ENCODE assay signal across 30 mouse cellular contexts in the genomic region with DNA sequence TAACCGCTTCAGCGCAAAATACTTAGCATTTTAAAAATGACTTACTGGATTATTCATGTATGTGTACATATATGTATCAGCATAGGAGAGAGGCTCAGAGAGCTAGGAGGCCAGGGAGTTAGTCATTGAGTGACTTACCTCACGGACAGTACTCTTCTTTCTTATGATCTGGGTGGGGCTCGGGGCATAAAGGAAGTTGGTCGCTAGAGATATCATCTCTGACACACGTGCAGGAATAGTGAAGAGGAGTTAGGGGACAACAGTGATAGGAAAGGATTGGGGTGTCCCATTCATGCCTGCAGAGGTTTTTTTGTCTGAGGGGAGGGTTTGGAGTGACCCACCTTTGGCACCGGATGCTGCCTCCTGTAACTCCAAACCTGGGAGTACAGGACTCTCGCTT. TPM values are rescaled to one million over a fixed set of nuclear protein-coding genes. Genes with fewer than 3 reads are reported as not detected.
"Had no signal": no experiment of that assay in that cellular context is flagged by ENCODE, and none has a peak within 500 bp of the region (broad histone marks: within the 10 kb centered on the region; RNA-seq: fewer than 3 reads in every experiment).

No protein-coding gene starts in this region.

- ATAC-seq: forebrain, embryonic 13.5 days; forebrain, embryonic 14.5 days; forebrain, embryonic 15.5 days; forebrain, embryonic 16.5 days; forebrain, postnatal 0 days had no signal

- H3K9ac ChIP-seq: embryonic facial prominence, embryonic 12.5 days; embryonic facial prominence, embryonic 13.5 days; embryonic facial prominence, embryonic 15.5 days; forebrain, embryonic 12.5 days; forebrain, embryonic 13.5 days; forebrain, embryonic 15.5 days; forebrain, postnatal 0 days had no signal

- H3K9me3 ChIP-seq: embryonic facial prominence, embryonic 10.5 days; embryonic facial prominence, embryonic 12.5 days; embryonic facial prominence, embryonic 13.5 days; embryonic facial prominence, embryonic 15.5 days; forebrain, embryonic 12.5 days; forebrain, embryonic 13.5 days; forebrain, embryonic 15.5 days; heart, embryonic 10.5 days had no signal

- H3K27ac ChIP-seq: embryonic facial prominence, embryonic 10.5 days; embryonic facial prominence, embryonic 12.5 days; embryonic facial prominence, embryonic 13.5 days; embryonic facial prominence, embryonic 15.5 days; forebrain, embryonic 12.5 days; forebrain, embryonic 13.5 days; forebrain, embryonic 15.5 days; gastrocnemius, adult 2 months; heart, adult 2 months; heart, embryonic 10.5 days had no signal

- H3K4me1 ChIP-seq: embryonic facial prominence, embryonic 15.5 days; forebrain, embryonic 12.5 days; forebrain, embryonic 13.5 days; forebrain, embryonic 15.5 days; heart, embryonic 10.5 days had no signal

- H3K27me3 ChIP-seq: embryonic facial prominence, embryonic 12.5 days; embryonic facial prominence, embryonic 13.5 days; embryonic facial prominence, embryonic 15.5 days; forebrain, embryonic 12.5 days; forebrain, embryonic 13.5 days; forebrain, embryonic 15.5 days had no signal

- DNase-seq: cerebellum, adult 9-11 months; cerebellum, postnatal 10 days; cerebellum, postnatal 14 days; cerebellum, postnatal 25 days; cerebellum, postnatal 36 days; embryo, embryonic 11 days; forebrain, postnatal 0 days; gastrocnemius, adult 2 months; gastrocnemius, postnatal 10 days; gastrocnemius, postnatal 14 days; gastrocnemius, postnatal 25 days; gastrocnemius, postnatal 36 days; heart, adult 11 months; heart, adult 18-20 months; heart, adult 2 months had no signal

- H3K4me2 ChIP-seq: embryonic facial prominence, embryonic 12.5 days; embryonic facial prominence, embryonic 13.5 days; embryonic facial prominence, embryonic 15.5 days; forebrain, embryonic 12.5 days; forebrain, embryonic 13.5 days; forebrain, embryonic 15.5 days had no signal

- H3K36me3 ChIP-seq: embryonic facial prominence, embryonic 10.5 days; embryonic facial prominence, embryonic 12.5 days; embryonic facial prominence, embryonic 13.5 days; embryonic facial prominence, embryonic 15.5 days; forebrain, embryonic 12.5 days; forebrain, embryonic 15.5 days; heart, embryonic 10.5 days had no signal

- H3K4me3 ChIP-seq: embryonic facial prominence, embryonic 10.5 days; embryonic facial prominence, embryonic 12.5 days; embryonic facial prominence, embryonic 13.5 days; embryonic facial prominence, embryonic 15.5 days; erythroblast, embryonic 14.5 days; forebrain, embryonic 12.5 days; forebrain, embryonic 13.5 days; forebrain, embryonic 15.5 days; gastrocnemius, adult 2 months; heart, adult 2 months; heart, embryonic 10.5 days had no signal

RNA-seq across cellular contexts. Expression of gene Cacng1, which starts 8.3 kb away (rescaled TPM):
- total RNA-seq: common myeloid progenitor, adult 5-6 weeks; granulocyte monocyte progenitor cell, adult 5-6 weeks; heart, adult 18-20 months; heart, adult 2 months had no signal
- polyA plus RNA-seq: embryonic facial prominence, embryonic 10.5 days; embryonic facial prominence, embryonic 11.5 days; erythroblast, embryonic 14.5 days; forebrain, embryonic 11.5 days; forebrain, embryonic 13.5 days; heart, embryonic 10.5 days had no signal
